ENCODE assay signal across 12 mouse cellular contexts in the genomic region with DNA sequence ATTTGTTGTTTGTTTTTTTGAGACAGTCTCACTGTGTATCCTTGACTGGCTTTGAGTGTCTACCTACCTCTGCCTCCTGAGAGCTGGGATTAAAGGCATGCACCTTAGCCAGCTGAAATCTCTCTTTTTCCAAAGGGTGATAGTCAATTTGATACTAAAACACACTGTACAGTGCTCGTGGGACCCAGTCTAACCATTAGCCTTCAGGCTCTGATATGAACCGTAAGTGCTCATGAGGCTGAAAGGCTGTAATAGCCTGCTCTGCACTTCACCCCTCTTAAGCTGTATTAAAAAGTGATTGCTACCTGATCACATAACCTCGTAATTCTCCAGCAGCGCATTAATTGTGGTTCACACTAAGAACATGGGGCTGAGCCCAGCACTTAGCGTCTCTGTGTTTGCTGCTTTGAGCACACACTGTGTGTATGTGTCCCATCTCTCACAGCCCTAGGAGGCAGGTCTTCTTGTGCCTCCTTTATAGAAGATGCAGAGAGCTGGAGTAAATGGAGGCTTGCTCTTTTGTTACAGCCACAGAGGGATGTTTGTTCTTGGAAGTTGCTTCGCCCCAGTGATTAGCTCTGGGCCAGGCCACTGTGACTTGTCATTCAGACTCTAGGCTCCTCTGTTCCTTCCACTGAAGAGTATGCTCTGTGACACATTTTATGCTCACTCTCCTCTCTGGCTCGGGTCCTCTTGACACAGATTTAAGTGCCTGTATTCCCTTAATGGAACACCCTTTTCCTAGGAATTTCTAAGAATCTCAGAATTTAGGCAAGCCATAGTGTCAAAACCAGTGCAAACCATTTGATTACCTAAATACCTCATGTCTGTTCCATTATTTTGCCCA. TPM values are rescaled to one million over a fixed set of nuclear protein-coding genes. Genes with fewer than 3 reads are reported as not detected.
DNase-seq lines count a peak whose midpoint lies in the region; ATAC-seq lines count a peak whose summit lies in the region.
"Had no signal": no experiment of that assay in that cellular context is flagged by ENCODE, and none has a peak within 500 bp of the region (broad histone marks: within the 10 kb centered on the region; RNA-seq: fewer than 3 reads in every experiment).

No protein-coding gene starts in this region.

- no peaks in the 10 kb centered on the region for H3K36me3 ChIP-seq in neural tube, embryonic 11.5 days (ENCODE audit: control insufficient read depth, insufficient read depth, low read length)
- H3K36me3 ChIP-seq in hindbrain, embryonic 15.5 days = no peaks in the 10 kb centered on the region
- H3K36me3 ChIP-seq in neural tube, embryonic 14.5 days (ENCODE audit: control insufficient read depth, insufficient read depth, low read length) = no peaks in the 10 kb centered on the region

- no peaks in the 10 kb centered on the region for H3K4me1 ChIP-seq in neural tube, embryonic 11.5 days (ENCODE audit: control insufficient read depth, insufficient read depth, low read length)
- H3K4me1 ChIP-seq in hindbrain, embryonic 15.5 days (replicated peaks) = no peaks in the 10 kb centered on the region; the same call in 1 of the 2 replicates
- H3K4me1 ChIP-seq in neural tube, embryonic 14.5 days (ENCODE audit: control insufficient read depth, insufficient read depth, low read length) = no peaks in the 10 kb centered on the region

- no peak overlapping the region for H3K4me3 ChIP-seq in neural tube, embryonic 11.5 days (ENCODE audit: low read depth, low read length)
- H3K4me3 ChIP-seq in hindbrain, embryonic 15.5 days = no peak overlapping the region
- H3K4me3 ChIP-seq in neural tube, embryonic 14.5 days (ENCODE audit: low read depth, low read length) = no peak overlapping the region
- H3K4me3 ChIP-seq: layer of hippocampus, adult 2 months had no signal

- no peaks in the 10 kb centered on the region for H3K27me3 ChIP-seq in neural tube, embryonic 11.5 days (ENCODE audit: control insufficient read depth, insufficient read depth, low read length)
- H3K27me3 ChIP-seq in hindbrain, embryonic 15.5 days = no peaks in the 10 kb centered on the region
- H3K27me3 ChIP-seq in neural tube, embryonic 14.5 days (ENCODE audit: control insufficient read depth, insufficient read depth, low read length) = no peaks in the 10 kb centered on the region

- no peak overlapping the region for H3K9ac ChIP-seq in neural tube, embryonic 11.5 days (ENCODE audit: low read length)
- H3K9ac ChIP-seq in hindbrain, embryonic 15.5 days = no peak overlapping the region
- H3K9ac ChIP-seq in neural tube, embryonic 14.5 days (replicated peaks; ENCODE audit: low read depth, low read length) = no peak overlapping the region

- no peaks in the 10 kb centered on the region for H3K9me3 ChIP-seq in neural tube, embryonic 11.5 days (ENCODE audit: control insufficient read depth, low read length)
- no peaks in the 10 kb centered on the region for H3K9me3 ChIP-seq in hindbrain, embryonic 15.5 days
- H3K9me3 ChIP-seq in neural tube, embryonic 14.5 days (ENCODE audit: control insufficient read depth, low read length) = no peaks in the 10 kb centered on the region

- 69% methylated on average over 7 of the region's 7 CpGs for WGBS in neural tube, embryonic 11.5 days
- WGBS in hindbrain, embryonic 15.5 days = 48% methylated on average over 7 of the region's 7 CpGs
- WGBS in neural tube, embryonic 14.5 days = 39% methylated on average over 7 of the region's 7 CpGs

- no peak overlapping the region for H3K4me2 ChIP-seq in neural tube, embryonic 11.5 days (ENCODE audit: low read depth)
- no peak overlapping the region for H3K4me2 ChIP-seq in hindbrain, embryonic 15.5 days
- H3K4me2 ChIP-seq in neural tube, embryonic 14.5 days (ENCODE audit: low read depth, low read length) = no peak overlapping the region

- no peak for DNase-seq in frontal cortex, postnatal 25 days (ENCODE audit: low spot score in 2 of 2)
- DNase-seq in neural tube, embryonic 11.5 days (ENCODE audit: low spot score) = no peak
- DNase-seq in neural tube, embryonic 10.5 days (ENCODE audit: extremely low spot score, low spot score) = no peak
- no peak for DNase-seq in left cerebral cortex, adult 11 months (ENCODE audit: low spot score)
- no peak for DNase-seq in spleen, adult 18-20 months
- DNase-seq: adrenal gland, postnatal 36 days; cerebellum, adult 8-10 months had no signal

- peak; percentile 48 for ATAC-seq in frontal cortex, adult (ENCODE audit: low TSS enrichment)
- ATAC-seq in neural tube, embryonic 11.5 days (ENCODE audit: insufficient read depth, low FRiP score, low TSS enrichment) = peak; percentile 60
- peak; percentile 77 for ATAC-seq in hindbrain, embryonic 15.5 days (ENCODE audit: low FRiP score, low read depth)
- peak; percentile 90 for ATAC-seq in neural tube, embryonic 14.5 days (ENCODE audit: low read depth)
- ATAC-seq: intestine, embryonic 16.5 days had no signal

- H3K27ac ChIP-seq in neural tube, embryonic 11.5 days (ENCODE audit: low read depth, low read length) = no peak overlapping the region
- peak overlapping the region; percentile 26; the same call in 1 of the 2 replicates for H3K27ac ChIP-seq in hindbrain, embryonic 15.5 days (replicated peaks)
- no peak overlapping the region for H3K27ac ChIP-seq in neural tube, embryonic 14.5 days (ENCODE audit: low read depth, low read length)
- H3K27ac ChIP-seq: layer of hippocampus, adult 2 months had no signal

RNA-seq across cellular contexts. Expression of a gene that starts 26.7 kb away (rescaled TPM):
- polyA plus RNA-seq in neural tube, embryonic 11.5 days (2014; fragmentation: Nextera tagmentation; extraction: Ambion mirVana) = 21.3 and 23.6 TPM in 2 replicates
- 17.1 and 17.3 TPM in 2 replicates for polyA plus RNA-seq in hindbrain, embryonic 15.5 days (2015; fragmentation: Nextera tagmentation; extraction: Ambion mirVana)
- polyA plus RNA-seq in neural tube, embryonic 14.5 days (2014; fragmentation: Nextera tagmentation; extraction: Ambion mirVana) = 12.9 and 14.6 TPM in 2 replicates
